Mouse (Mus musculus): ENCODE data around the gene Rap1gap2.

Rap1gap2 gene

GRCm38 (mm10) chr11:74574768-74575434 is 35.8 kb downstream of the Rap1gap2 start:
- in situ Hi-C loops (cut with MboI, MseI): no loop called here

- in situ Hi-C loops (cut with MboI, MseI): no loop called here
Measured at GRCm38 (mm10) chr11:74572459-74573061, 38.2 kb downstream of the Rap1gap2 start.

- in situ Hi-C loops (cut with MboI, MseI): no loop called here
Measured at GRCm38 (mm10) chr11:74569735-74570134, 41.0 kb downstream of the Rap1gap2 start.

- in situ Hi-C loops (cut with MboI, MseI): no loop called here
Measured at GRCm38 (mm10) chr11:74568463-74568862, 42.3 kb downstream of the Rap1gap2 start.

- in situ Hi-C loops (cut with MboI, MseI): no loop called here
Measured at GRCm38 (mm10) chr11:74568004-74568403, 42.7 kb downstream of the Rap1gap2 start.

- in situ Hi-C loops (cut with MboI, MseI): no loop called here
Measured at GRCm38 (mm10) chr11:74566326-74566874, 44.3 kb downstream of the Rap1gap2 start.

GRCm38 (mm10) chr11:74561392-74561791 is 49.3 kb downstream of the Rap1gap2 start:
- in situ Hi-C loops (cut with MboI, MseI): no loop called here

GRCm38 (mm10) chr11:74560600-74561227 is 50.0 kb downstream of the Rap1gap2 start:
- in situ Hi-C loops (cut with MboI, MseI): no loop called here

- in situ Hi-C loops (cut with MboI, MseI): no loop called here
Measured at GRCm38 (mm10) chr11:74559793-74560433, 50.8 kb downstream of the Rap1gap2 start.

- in situ Hi-C loops (cut with MboI, MseI): no loop called here
Measured at GRCm38 (mm10) chr11:74558933-74559332, 51.8 kb downstream of the Rap1gap2 start.

GRCm38 (mm10) chr11:74557456-74558230 is 53.1 kb downstream of the Rap1gap2 start:
- in situ Hi-C loops (cut with MboI, MseI): no loop called here

- in situ Hi-C loops (cut with MboI, MseI): no loop called here
Measured at GRCm38 (mm10) chr11:74555716-74556374, 54.9 kb downstream of the Rap1gap2 start.

- in situ Hi-C loops (cut with MboI, MseI): no loop called here
Measured at GRCm38 (mm10) chr11:74554683-74555341, 55.9 kb downstream of the Rap1gap2 start.

GRCm38 (mm10) chr11:74551568-74551967 is 59.1 kb downstream of the Rap1gap2 start:
- in situ Hi-C loops (cut with MboI, MseI): no loop called here

GRCm38 (mm10) chr11:74550615-74551102 is 60.1 kb downstream of the Rap1gap2 start:
- in situ Hi-C loops (cut with MboI, MseI): no loop called here

- in situ Hi-C loops (cut with MboI, MseI): no loop called here
Measured at GRCm38 (mm10) chr11:74548781-74549382, 61.8 kb downstream of the Rap1gap2 start.

GRCm38 (mm10) chr11:74546933-74547694 is 63.6 kb downstream of the Rap1gap2 start:
- in situ Hi-C loops (cut with MboI, MseI): no loop called here

GRCm38 (mm10) chr11:74546165-74546564 is 64.5 kb downstream of the Rap1gap2 start:
- in situ Hi-C loops (cut with MboI, MseI): no loop called here

GRCm38 (mm10) chr11:74545560-74545959 is 65.2 kb downstream of the Rap1gap2 start:
- in situ Hi-C loops (cut with MboI, MseI): no loop called here

All from T-helper 1 cell (primary cell).